Mouse (Mus musculus) thymus, postnatal 25 days (tissue): ENCODE measurements around the gene Slc25a34.

Experiments used
- DNase-seq: peaks from one replicate; pipeline ENCODE4 v3.0.0; 2022

Gene Slc25a34

DNA sequence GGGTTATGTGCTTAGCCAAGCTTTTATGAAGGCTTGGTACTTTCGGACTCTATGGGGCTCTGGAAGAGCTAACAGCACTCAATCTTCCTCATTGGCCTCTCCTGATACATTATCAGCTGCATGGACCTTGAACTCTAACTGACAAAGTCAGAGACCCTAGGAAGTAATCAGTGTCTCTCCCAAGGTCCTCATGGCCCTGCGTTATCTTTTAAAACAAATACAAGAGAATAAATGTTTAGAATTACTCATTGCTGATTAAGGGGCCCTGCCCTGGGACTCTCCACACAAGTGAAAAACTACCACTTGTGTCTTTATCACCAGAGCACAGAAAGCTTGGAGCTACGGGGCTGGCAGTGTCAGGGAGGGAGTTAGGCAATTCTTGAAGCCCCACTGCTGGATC is 44.8 kb downstream of the Slc25a34 start:
- no peak for DNase-seq

DNA sequence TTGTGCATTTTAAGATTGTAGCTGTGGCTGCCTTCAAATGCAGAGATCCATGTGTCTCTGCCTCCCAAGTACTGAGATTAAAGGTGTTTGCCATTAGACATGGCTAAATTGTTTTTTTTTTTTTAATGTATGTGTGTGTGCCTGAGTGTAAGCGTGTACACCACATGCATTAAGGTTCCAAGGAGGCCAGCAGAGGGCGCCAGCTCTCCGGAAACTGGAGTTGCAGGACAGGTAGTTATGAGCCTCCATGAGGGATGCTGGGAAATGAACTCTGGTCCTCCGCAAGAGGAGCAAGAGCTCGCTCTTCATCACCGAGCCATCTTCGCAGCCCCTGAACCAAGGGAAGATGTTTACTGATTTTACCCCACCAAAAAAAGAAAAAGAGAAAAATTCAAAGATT is 46.7 kb downstream of the Slc25a34 start:
- no peak for DNase-seq

DNA sequence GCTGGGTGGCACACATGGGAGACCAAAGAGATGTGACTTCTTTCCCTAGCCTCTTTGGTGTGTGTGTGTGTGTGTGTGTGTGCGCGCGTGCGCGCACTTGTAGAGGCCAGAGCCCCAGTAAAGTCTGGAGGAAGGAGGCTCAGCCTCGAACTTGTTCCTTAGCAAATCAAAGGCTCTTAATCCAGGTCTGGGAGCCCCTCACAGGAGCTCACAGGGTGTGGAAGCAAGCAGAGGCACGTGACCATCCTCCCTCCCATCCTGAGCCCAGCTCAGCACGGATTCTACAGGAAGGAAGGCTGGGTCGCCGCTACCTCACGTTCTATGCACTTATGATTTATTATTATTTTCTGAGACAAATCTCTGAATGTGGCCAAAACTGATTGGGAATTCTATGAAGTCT is 47.2 kb downstream of the Slc25a34 start:
- no peak for DNase-seq

DNA sequence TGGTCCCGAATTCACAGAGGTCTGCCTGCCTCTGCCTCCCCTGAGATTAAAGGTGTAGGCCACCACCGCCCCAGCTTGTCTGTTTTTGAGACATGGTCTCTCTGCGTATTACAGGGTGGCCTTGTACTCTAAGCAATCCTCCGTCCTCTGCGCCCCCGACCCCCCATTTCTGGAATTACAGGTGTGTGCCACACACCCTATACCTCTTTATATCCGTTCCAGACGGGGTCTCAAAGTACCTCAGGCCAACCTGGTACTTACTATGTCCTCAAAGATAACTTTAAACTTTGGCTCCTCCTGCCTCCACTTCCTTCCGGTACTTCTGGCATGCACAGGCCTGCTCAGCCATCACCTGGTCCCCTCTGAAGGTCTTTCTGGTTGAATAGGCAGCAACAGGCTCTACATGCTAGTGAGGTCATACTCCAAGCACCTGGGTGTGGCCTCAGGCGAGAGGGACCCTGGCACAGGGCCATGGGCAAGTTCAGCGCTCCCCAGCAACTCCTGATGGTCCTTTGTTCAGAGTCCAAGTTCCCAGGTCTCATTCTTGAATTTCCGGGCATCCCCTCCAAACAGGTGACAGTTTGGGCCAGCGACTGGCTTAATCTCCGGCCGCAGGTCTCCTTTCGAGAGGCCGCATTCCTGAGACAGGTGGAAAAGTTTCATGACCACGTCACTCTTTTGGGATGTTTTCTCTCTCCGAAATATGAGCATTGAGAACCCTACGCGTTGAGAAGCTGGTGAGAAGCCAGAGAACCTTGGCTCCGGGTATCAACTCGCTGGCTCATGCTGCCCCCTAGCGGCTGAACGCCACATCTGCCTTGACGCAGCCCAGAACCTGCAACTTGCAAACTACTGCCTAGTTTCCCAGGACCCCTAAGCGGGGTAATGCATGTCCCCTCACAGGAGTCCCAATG is 48.6 kb downstream of the Slc25a34 start:
- DNase-seq: peak; percentile 83

DNA sequence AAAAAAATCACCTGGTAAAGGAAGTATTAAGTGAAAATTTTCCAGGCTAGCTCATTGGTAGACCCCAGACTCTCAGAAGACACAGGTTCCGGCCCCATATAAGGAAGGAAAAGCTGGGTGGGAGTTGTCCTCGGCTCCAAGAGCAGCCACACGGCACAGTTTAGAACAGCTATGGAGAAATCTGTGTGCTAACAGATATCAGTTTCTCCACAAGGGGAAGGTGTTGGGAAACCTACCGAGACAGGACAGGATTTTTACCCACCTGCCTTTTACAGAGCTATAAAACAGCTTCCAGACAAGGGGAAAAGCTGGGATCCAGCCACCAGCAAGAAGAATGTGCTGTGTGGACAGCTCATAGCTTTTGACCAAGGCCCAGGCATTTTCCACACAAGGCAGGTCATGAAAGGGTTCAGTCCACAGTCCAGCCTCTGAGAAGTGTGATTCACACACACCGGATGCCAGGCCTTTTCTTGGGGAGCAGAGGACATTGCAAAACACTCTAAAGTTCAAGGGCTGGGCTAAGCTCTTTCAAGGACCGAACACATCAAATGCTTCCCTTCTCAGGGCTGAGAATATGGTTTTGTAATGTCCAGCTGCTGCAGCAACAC is 50.2 kb downstream of the Slc25a34 start:
- DNase-seq: no peak

DNA sequence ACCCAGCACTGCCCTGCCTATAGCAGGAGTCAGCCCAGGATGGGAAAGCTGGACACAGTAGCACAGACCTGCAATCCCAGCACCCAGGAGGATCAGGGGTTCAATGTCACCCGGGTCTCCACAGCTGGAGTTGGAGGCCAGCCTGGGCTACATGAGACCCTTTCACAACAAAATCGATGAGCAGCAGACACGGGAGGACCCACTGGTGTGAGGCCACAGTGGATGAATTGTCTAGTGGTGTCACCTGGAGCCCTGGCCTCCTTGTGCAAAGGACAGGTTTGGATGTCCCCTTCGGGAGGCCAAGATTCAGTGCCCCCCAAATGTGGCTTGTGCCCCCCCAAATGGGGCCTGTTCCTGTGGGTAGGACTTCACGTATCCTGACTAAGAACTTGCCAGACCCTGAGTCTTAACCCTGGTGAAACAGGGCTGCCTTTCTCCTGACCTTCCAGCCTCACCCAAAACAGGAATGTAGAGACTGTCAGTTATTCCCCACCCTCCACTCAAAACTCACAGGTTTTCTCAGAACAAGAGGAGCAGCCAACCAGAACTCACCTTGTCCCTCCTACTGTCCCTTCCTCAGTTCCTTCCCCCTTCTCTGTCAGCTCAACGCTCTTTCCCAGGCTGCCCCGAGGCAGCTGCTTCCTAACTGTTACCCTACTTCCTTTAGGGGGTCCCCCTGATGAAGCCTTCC is 50.8 kb downstream of the Slc25a34 start:
- DNase-seq: no peak

DNA sequence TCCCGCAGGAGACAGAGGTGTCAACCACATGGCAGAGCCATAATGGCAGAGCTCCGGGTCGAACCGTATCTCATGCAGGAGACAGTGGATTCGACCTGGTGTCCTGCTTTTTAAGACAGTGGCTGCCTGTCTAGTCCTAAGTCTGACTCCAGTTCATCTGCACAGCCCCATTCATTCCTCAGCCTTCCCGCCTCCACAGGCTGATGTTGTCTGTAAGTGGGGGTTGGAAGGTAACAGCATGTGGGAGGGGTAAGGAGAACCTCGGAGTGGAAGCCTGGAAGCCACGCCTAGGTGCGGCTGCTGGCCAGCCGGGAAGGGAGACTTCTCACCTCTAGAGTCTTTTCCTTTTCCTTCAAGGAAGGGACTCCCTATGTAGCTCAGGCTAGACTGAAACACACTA is 51.7 kb downstream of the Slc25a34 start:
- DNase-seq: no peak

DNA sequence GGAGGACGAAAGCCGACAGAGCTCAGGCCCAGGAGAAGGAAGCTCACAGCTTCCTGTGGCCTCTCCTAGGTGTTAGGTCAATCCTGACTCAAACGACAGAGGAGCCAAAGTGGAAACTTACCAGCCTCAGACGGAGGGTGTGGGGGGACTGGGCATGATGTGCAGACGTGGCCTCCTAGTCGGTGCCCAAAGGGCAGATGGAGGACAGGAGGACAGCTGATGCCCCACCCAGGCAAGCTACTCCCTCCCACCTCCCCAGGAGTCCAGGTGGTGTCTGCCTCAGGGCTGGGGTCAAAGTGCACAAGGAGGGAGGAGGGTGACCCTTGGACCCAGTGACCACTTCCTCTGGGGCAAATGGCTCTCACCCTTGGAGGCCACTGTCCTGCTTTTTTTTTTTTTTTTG is 52.3 kb downstream of the Slc25a34 start:
- DNase-seq: no peak

DNA sequence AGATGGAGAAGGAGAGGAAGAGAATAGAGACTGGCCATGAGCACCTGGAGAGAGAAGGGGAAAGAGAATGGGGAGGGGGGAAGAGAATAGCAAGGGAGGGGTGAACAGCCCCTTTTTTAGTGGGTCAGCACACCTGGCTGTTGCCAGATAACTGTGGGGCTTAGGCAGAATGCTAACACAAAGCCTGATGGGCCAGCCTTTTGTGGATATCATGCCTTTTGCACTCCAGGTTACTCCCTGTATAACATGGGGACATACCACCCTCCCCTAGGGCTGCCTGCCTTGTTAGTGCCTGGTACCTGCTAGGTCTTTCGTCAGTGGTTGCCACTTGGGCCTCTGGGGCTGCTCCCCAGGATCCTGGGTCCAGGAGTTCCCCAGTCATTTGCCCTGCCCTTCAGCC is 52.8 kb downstream of the Slc25a34 start:
- DNase-seq: no peak

DNA sequence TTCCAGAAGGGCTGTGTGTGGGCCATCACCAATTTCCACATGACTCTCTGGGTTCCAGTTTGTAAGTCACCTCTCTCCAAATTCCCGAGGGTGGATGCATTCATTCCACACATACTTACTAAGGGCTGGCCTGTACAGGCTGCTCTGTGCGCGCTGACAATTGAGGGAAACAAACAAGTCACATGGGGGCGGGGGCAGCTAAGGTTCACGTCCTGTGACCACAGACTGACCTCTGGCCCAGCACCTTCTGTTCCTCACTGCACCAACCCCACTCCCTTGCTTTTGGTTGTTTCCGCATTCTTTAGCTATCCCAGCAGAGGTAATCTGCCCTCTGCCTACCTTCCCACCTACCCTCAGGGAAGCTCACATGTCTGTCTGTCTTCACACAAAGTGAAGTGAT is 53.6 kb downstream of the Slc25a34 start:
- no peak for DNase-seq

DNA sequence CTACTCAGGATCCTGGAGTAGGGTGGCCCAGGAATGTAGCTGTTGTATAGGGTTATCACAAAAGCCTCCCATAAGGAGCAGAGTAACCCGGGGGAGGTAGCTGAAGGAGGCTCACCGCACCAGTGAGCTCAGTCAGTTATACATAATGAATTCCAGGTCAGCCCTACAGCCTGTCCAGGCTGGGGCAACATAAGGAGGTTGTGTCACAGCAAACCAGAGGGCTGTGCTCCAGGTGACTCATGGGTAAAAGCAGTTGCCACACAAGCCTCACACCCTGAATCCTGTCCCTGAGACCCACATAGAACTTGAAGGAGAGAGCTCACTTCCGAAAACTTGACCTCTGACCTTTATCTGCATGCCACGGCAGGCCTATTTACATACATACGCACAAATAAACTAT is 54.7 kb downstream of the Slc25a34 start:
- DNase-seq: no peak
